Mouse (Mus musculus): Measurements from ENCODE around the gene Isg20l2. TPM values are rescaled to one million over a fixed set of nuclear protein-coding genes. Genes with fewer than 3 reads are reported as not detected.

Isg20l2 gene
- polyA plus RNA-seq, 1 experiment from 2014 or later: 20.2 TPM

GRCm38 (mm10) chr3:87935776-87936175 is 5.7 kb downstream of the Isg20l2 start:
- H3K4me2 ChIP-seq (replicated peaks; ENCODE audit: low read depth): no peak overlapping the region
- DNase-seq (ENCODE audit: low spot score) (peak; percentile 83), ATAC-seq (ENCODE audit: low FRiP score, low TSS enrichment) (peak; percentile 24; the same call in 1 of the 2 replicates)
- H3K9ac ChIP-seq (ENCODE audit: low read length): no peak overlapping the region
- H3K9me3 ChIP-seq (ENCODE audit: control insufficient read depth, low read length): no peaks in the 10 kb centered on the region
- H3K4me1 ChIP-seq (replicated peaks; ENCODE audit: control insufficient read depth, insufficient read depth): no peaks in the 10 kb centered on the region
- H3K27ac ChIP-seq (replicated peaks): no peak overlapping the region
- 98% methylated on average over 2 of the region's 2 CpGs for WGBS
- peak; percentile 98 for TF ChIP-seq CTCF (IDR thresholded peaks at IDR 0.05; ENCODE audit: low read depth)
- no peak for TF ChIP-seq EP300 (optimal IDR thresholded peaks at IDR 0.05)
- H3K27me3 ChIP-seq (ENCODE audit: control insufficient read depth, insufficient read depth, low read length): no peaks in the 10 kb centered on the region
- H3K36me3 ChIP-seq (ENCODE audit: control insufficient read depth, insufficient read depth, low read length): peaks cover 8% of the 10 kb centered on the region
- no peak overlapping the region for H3K4me3 ChIP-seq (ENCODE audit: low read depth, low read length)

GRCm38 (mm10) chr3:87940611-87941010 is 10.5 kb downstream of the Isg20l2 start:
- TF ChIP-seq EP300 (optimal IDR thresholded peaks at IDR 0.05) (no peak), CTCF (IDR thresholded peaks at IDR 0.05; ENCODE audit: low read depth) (peak; percentile 17; the same call in 1 of the 2 replicates)
- no peaks in the 10 kb centered on the region for H3K27me3 ChIP-seq (ENCODE audit: control insufficient read depth, insufficient read depth, low read length)
- H3K4me2 ChIP-seq (replicated peaks; ENCODE audit: low read depth): no peak overlapping the region
- peaks cover 9% of the 10 kb centered on the region; the same call in 1 of the 2 replicates for H3K36me3 ChIP-seq (ENCODE audit: control insufficient read depth, insufficient read depth, low read length)
- no peak overlapping the region for H3K4me3 ChIP-seq (ENCODE audit: low read depth, low read length)
- H3K27ac ChIP-seq (replicated peaks): no peak overlapping the region
- ATAC-seq (ENCODE audit: low FRiP score, low TSS enrichment): no peak
- no peaks in the 10 kb centered on the region for H3K9me3 ChIP-seq (ENCODE audit: control insufficient read depth, low read length)
- 62% methylated on average over 5 of the region's 5 CpGs for WGBS
- no peak for DNase-seq (ENCODE audit: low spot score)
- H3K9ac ChIP-seq (ENCODE audit: low read length): no peak overlapping the region
- peaks cover 3% of the 10 kb centered on the region; the same call in 1 of the 2 replicates for H3K4me1 ChIP-seq (replicated peaks; ENCODE audit: control insufficient read depth, insufficient read depth)

GRCm38 (mm10) chr3:87942471-87942870 is 12.4 kb downstream of the Isg20l2 start:
- H3K9ac ChIP-seq (ENCODE audit: low read length): no peak overlapping the region
- H3K27ac ChIP-seq (replicated peaks): no peak overlapping the region
- H3K9me3 ChIP-seq (ENCODE audit: control insufficient read depth, low read length): no peaks in the 10 kb centered on the region
- H3K4me1 ChIP-seq (replicated peaks; ENCODE audit: control insufficient read depth, insufficient read depth): peaks cover 3% of the 10 kb centered on the region; the same call in 1 of the 2 replicates
- peaks cover 9% of the 10 kb centered on the region; the same call in 1 of the 2 replicates for H3K36me3 ChIP-seq (ENCODE audit: control insufficient read depth, insufficient read depth, low read length)
- H3K4me2 ChIP-seq (replicated peaks; ENCODE audit: low read depth): no peak overlapping the region
- ATAC-seq (ENCODE audit: low FRiP score, low TSS enrichment) (no peak), DNase-seq (ENCODE audit: low spot score) (no peak)
- H3K27me3 ChIP-seq (ENCODE audit: control insufficient read depth, insufficient read depth, low read length): no peaks in the 10 kb centered on the region
- WGBS: 75% methylated on average over 2 of the region's 2 CpGs
- H3K4me3 ChIP-seq (ENCODE audit: low read depth, low read length): no peak overlapping the region
- TF ChIP-seq EP300 (optimal IDR thresholded peaks at IDR 0.05): no peak
- no peak for TF ChIP-seq CTCF (IDR thresholded peaks at IDR 0.05; ENCODE audit: low read depth)

- H3K9me3 ChIP-seq (ENCODE audit: control insufficient read depth, low read length): no peaks in the 10 kb centered on the region
- no peaks in the 10 kb centered on the region for H3K27me3 ChIP-seq (ENCODE audit: control insufficient read depth, insufficient read depth, low read length)
- no peak for DNase-seq (ENCODE audit: low spot score)
- H3K27ac ChIP-seq (replicated peaks): no peak overlapping the region; the same call in 1 of the 2 replicates
- peaks cover 6% of the 10 kb centered on the region; the same call in 1 of the 2 replicates for H3K36me3 ChIP-seq (ENCODE audit: control insufficient read depth, insufficient read depth, low read length)
- H3K4me1 ChIP-seq (replicated peaks; ENCODE audit: control insufficient read depth, insufficient read depth): peaks cover 3% of the 10 kb centered on the region
- H3K9ac ChIP-seq (ENCODE audit: low read length): no peak overlapping the region
- no peak overlapping the region for H3K4me3 ChIP-seq (ENCODE audit: low read depth, low read length)
- 72% methylated on average over 7 of the region's 7 CpGs for WGBS
- no peak overlapping the region for H3K4me2 ChIP-seq (replicated peaks; ENCODE audit: low read depth)
- TF ChIP-seq CTCF (IDR thresholded peaks at IDR 0.05; ENCODE audit: low read depth): no peak
- no peak for TF ChIP-seq EP300 (optimal IDR thresholded peaks at IDR 0.05)
- ATAC-seq (ENCODE audit: low FRiP score, low TSS enrichment): no peak
Observed at GRCm38 (mm10) chr3:87943586-87943985, 13.5 kb downstream of the Isg20l2 start.

- Histone ChIP-seq H3K9me3 (ENCODE audit: control insufficient read depth, low read length) (no peaks in the 10 kb centered on the region), H3K4me1 (replicated peaks; ENCODE audit: control insufficient read depth, insufficient read depth) (peaks cover 3% of the 10 kb centered on the region), H3K27ac (replicated peaks) (no peak overlapping the region), H3K4me2 (replicated peaks; ENCODE audit: low read depth) (no peak overlapping the region), H3K36me3 (ENCODE audit: control insufficient read depth, insufficient read depth, low read length) (0 out of 2 replicates have a peak, but pooled peaks cover 3% of the 10 kb centered on the region), H3K4me3 (ENCODE audit: low read depth, low read length) (no peak overlapping the region), H3K9ac (ENCODE audit: low read length) (0 out of 2 replicates have a peak overlapping the region, but pooled peaks have one; percentile 14), H3K27me3 (ENCODE audit: control insufficient read depth, insufficient read depth, low read length) (no peaks in the 10 kb centered on the region)
- ATAC-seq (ENCODE audit: low FRiP score, low TSS enrichment) (peak; percentile 58), DNase-seq (ENCODE audit: low spot score) (peak; percentile 17)
- WGBS: 19% methylated on average over 3 of the region's 4 CpGs
- TF ChIP-seq CTCF (IDR thresholded peaks at IDR 0.05; ENCODE audit: low read depth) (no peak), EP300 (optimal IDR thresholded peaks at IDR 0.05) (no peak)
Observed at GRCm38 (mm10) chr3:87944838-87945600, 14.9 kb downstream of the Isg20l2 start.

Measured in stomach, postnatal 0 days (tissue).